Mouse (Mus musculus) limb, embryonic 12.5 days (tissue): ENCODE results near the gene Tnfsf11. TPM values are rescaled to one million over a fixed set of nuclear protein-coding genes. Genes with fewer than 3 reads are reported as not detected.

Experiments used
- ATAC-seq: fragments of 200-750 bp; cut with Nextera tagmentation; 2 replicates; pipeline ENCODE4 v1.8.0; 2017; ENCODE audit warnings: low read depth, moderate TSS enrichment; ENCODE audit not compliant: insufficient number of reproducible peaks, insufficient read depth, low FRiP score, low TSS enrichment
- H3K27ac ChIP-seq: fragments of 300-500 bp; sonication (generic); 2 replicates; pipeline ENCODE4 v1.5.1; 2016; ENCODE audit warnings: mild to moderate bottlenecking, moderate library complexity
- H3K27me3 ChIP-seq: fragments of 300-500 bp; sonication (generic); 2 replicates; pipeline ENCODE4 v1.6.1; 2016; ENCODE audit warnings: mild to moderate bottlenecking, moderate library complexity
- H3K36me3 ChIP-seq: fragments of 300-500 bp; sonication (generic); 2 replicates; pipeline ENCODE4 v1.6.1; 2016; ENCODE audit warnings: mild to moderate bottlenecking, moderate library complexity
- H3K4me1 ChIP-seq: fragments of 300-500 bp; sonication (generic); replicated peaks from 2 replicates; pipeline ENCODE4 v1.6.1; 2016
- H3K4me2 ChIP-seq: fragments of 300-500 bp; sonication (generic); 2 replicates; pipeline ENCODE4 v1.6.1; 2016; ENCODE audit warnings: mild to moderate bottlenecking, moderate library complexity
- H3K4me3 ChIP-seq: fragments of 300-500 bp; sonication (generic); replicated peaks from 2 replicates; pipeline ENCODE4 v1.5.1; 2016; ENCODE audit warnings: mild to moderate bottlenecking
- H3K9ac ChIP-seq: fragments of 300-500 bp; sonication (generic); replicated peaks from 2 replicates; pipeline ENCODE4 v1.6.1; 2016; ENCODE audit warnings: mild to moderate bottlenecking, moderate library complexity
- H3K9me3 ChIP-seq: fragments of 300-500 bp; sonication (generic); 2 replicates; pipeline ENCODE4 v1.6.1; 2016; ENCODE audit warnings: mild to moderate bottlenecking, moderate library complexity
- WGBS: fragments of 180-500 bp; shearing (Covaris S2); methylation state at CpG from one replicate; pipeline ENCODE4 v1.1.7; 2016; 5-methylcytosine and 5-hydroxymethylcytosine counted together
- polyA plus RNA-seq: library from polyadenylated mRNA; unstranded; fragments of >200 nt; fragmentation: Nextera tagmentation; extraction: Ambion mirVana; gene quantifications from 2 replicates; pipeline ENCODE4 v1.2.1, GENCODE M21; 2016

The Tnfsf11 gene
- polyA plus RNA-seq, 1 experiment from 2014 or later, result not detected

- ATAC-seq, result no peak
- Histone ChIP-seq H3K36me3 (no peaks in the 10 kb centered on the region), H3K4me3 (no peak overlapping the region), H3K27me3 (peaks cover 7% of the 10 kb centered on the region; the same call in 1 of the 2 replicates), H3K9ac (no peak overlapping the region), H3K9me3 (no peaks in the 10 kb centered on the region), H3K4me2 (no peak overlapping the region), H3K27ac (no peak overlapping the region), H3K4me1 (no peaks in the 10 kb centered on the region)
- 50% methylated on average over 7 of the region's 7 CpGs for WGBS
Measured at GRCm38 (mm10) chr14:78287906-78288800, 19.7 kb downstream of the Tnfsf11 start.

DNA sequence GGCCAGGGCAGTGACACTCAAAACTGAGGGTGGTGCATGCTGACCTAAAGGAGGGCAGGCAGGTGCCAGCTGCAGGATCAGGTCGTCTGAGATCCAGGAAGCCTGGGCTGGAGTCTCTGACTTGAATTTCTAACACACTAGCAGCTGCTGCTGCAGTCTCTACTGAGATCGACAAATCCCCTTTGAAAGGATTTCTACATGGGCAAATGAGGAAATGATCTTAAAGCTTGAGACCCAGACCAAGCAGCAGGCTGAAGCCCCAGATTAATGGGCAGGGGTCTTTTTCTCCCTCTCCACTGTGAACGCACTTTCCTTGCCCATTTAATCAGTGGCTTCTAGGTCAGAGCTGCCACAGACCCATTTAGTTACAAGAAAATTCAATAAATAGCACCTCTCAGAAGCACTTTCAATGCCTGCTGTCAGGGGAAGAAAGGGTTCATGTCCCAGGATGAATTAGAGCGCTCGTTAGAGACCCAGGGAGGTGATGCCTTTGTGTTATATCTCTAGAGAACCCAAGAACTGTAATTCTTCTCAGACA, 21.8 kb downstream of the Tnfsf11 start:
- WGBS, result 44% methylated on average over 5 of the region's 5 CpGs
- no peak overlapping the region for H3K9ac ChIP-seq
- no peaks in the 10 kb centered on the region for H3K9me3 ChIP-seq
- H3K4me2 ChIP-seq, result no peak overlapping the region
- no peak overlapping the region for H3K27ac ChIP-seq
- ATAC-seq, result no peak
- no peaks in the 10 kb centered on the region for H3K36me3 ChIP-seq
- peaks cover 7% of the 10 kb centered on the region; the same call in 1 of the 2 replicates for H3K27me3 ChIP-seq
- H3K4me3 ChIP-seq, result no peak overlapping the region
- H3K4me1 ChIP-seq, result no peaks in the 10 kb centered on the region

- no peak overlapping the region for H3K4me3 ChIP-seq
- WGBS, result 87% methylated on average over 11 of the region's 11 CpGs
- no peak overlapping the region for H3K9ac ChIP-seq
- ATAC-seq, result no peak
- H3K36me3 ChIP-seq, result no peaks in the 10 kb centered on the region
- no peak overlapping the region for H3K27ac ChIP-seq
- no peaks in the 10 kb centered on the region for H3K9me3 ChIP-seq
- H3K4me1 ChIP-seq, result no peaks in the 10 kb centered on the region
- H3K27me3 ChIP-seq, result peaks cover 2% of the 10 kb centered on the region; the same call in 1 of the 2 replicates
- no peak overlapping the region for H3K4me2 ChIP-seq
Measured at GRCm38 (mm10) chr14:78282490-78282889, 25.4 kb downstream of the Tnfsf11 start.

DNA sequence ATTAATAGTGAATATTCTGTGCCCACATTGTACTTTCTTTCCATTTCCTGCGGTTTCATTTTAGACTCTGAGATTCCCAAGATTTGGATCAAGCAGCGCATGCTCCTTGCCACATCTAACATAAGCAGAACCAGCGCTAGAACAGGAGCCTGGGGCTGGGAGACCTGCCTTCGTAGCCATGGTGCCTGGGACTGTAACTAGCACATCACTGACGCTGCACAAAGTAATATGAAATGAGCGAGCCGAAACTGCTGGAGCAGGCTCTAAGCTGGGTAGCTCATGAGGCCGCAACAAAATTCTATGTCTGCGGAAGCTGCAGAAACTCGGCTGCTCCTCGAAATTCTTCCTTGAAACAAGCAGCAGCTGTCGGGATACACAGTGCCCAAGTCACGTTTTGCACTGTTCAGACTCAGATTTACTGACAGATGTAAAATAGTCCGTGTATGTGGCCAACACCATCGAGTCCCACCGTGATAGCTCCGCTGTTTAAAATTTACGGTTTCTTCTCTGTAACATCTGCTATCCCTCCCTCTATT, 31.4 kb downstream of the Tnfsf11 start:
- ATAC-seq, result no peak

DNA sequence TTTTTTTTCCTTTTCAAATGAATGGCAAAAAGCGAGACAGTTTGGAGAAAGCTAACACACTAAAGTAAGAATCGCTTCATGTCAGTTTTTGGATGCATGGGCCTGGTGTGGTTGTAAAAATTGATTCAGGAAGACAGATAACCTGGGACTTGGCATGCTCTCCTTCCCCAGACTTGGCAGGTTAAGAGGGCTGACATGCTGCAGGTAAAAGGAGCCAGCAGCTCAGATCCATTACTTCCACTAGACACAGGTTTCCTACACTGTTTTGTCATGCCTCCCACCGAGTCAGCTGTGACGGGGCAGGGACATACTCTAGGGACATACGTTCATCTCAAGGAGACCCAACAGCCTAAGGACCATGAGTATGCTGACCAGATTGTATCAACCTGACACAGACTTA, 33.0 kb downstream of the Tnfsf11 start:
- H3K27ac ChIP-seq, result no peak overlapping the region
- H3K4me2 ChIP-seq, result no peak overlapping the region
- H3K36me3 ChIP-seq, result no peaks in the 10 kb centered on the region
- H3K4me3 ChIP-seq, result no peak overlapping the region
- H3K9me3 ChIP-seq, result no peaks in the 10 kb centered on the region
- H3K4me1 ChIP-seq, result no peaks in the 10 kb centered on the region
- H3K9ac ChIP-seq, result no peak overlapping the region
- 89% methylated on average over 5 of the region's 5 CpGs for WGBS
- no peaks in the 10 kb centered on the region for H3K27me3 ChIP-seq
- no peak for ATAC-seq

More for the DNA sequence above, 31.4 kb downstream of the Tnfsf11 start:
- 79% methylated on average over 18 of the region's 18 CpGs for WGBS
- Histone ChIP-seq H3K36me3 (no peaks in the 10 kb centered on the region), H3K27me3 (no peaks in the 10 kb centered on the region), H3K4me1 (no peaks in the 10 kb centered on the region), H3K9ac (no peak overlapping the region), H3K4me2 (no peak overlapping the region), H3K27ac (no peak overlapping the region), H3K4me3 (no peak overlapping the region), H3K9me3 (no peaks in the 10 kb centered on the region)

GRCm38 (mm10) chr14:78274146-78274545, 33.7 kb downstream of the Tnfsf11 start:
- Histone ChIP-seq H3K27me3 (no peaks in the 10 kb centered on the region), H3K36me3 (no peaks in the 10 kb centered on the region), H3K4me3 (no peak overlapping the region), H3K9me3 (no peaks in the 10 kb centered on the region), H3K27ac (no peak overlapping the region), H3K4me2 (no peak overlapping the region), H3K9ac (no peak overlapping the region), H3K4me1 (no peaks in the 10 kb centered on the region)
- ATAC-seq, result no peak
- 81% methylated on average over 9 of the region's 9 CpGs for WGBS

DNA sequence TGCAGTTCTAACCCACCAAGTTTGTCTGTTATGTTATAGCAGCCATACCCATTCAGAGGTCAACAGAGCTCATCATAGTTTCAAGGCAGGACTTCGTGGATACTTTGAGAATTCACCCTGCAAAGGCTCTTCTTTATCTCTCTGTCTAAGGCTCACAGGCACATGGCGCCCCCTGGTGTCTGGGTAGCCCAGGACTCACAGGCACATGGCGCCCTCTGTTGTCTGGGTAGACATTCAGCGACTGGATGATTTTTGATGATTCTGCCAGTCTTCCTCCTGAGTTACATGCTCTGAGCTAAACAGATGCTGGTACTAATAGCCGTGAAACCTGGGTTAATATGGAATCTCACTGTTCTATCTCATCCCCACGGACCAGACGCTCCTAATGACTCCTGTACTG, 34.3 kb downstream of the Tnfsf11 start:
- Histone ChIP-seq H3K4me3 (no peak overlapping the region), H3K4me2 (no peak overlapping the region), H3K4me1 (no peaks in the 10 kb centered on the region), H3K27ac (no peak overlapping the region), H3K9ac (no peak overlapping the region), H3K9me3 (no peaks in the 10 kb centered on the region), H3K27me3 (no peaks in the 10 kb centered on the region), H3K36me3 (no peaks in the 10 kb centered on the region)
- WGBS, result 77% methylated on average over 7 of the region's 7 CpGs
- no peak for ATAC-seq

- Histone ChIP-seq H3K36me3 (no peaks in the 10 kb centered on the region), H3K27me3 (no peaks in the 10 kb centered on the region), H3K4me1 (no peaks in the 10 kb centered on the region), H3K4me3 (no peak overlapping the region), H3K4me2 (no peak overlapping the region), H3K27ac (no peak overlapping the region), H3K9me3 (no peaks in the 10 kb centered on the region), H3K9ac (no peak overlapping the region)
- ATAC-seq, result no peak
- WGBS, result 84% methylated on average over 6 of the region's 6 CpGs
Measured at GRCm38 (mm10) chr14:78264876-78265275, 43.0 kb downstream of the Tnfsf11 start.

- H3K4me3 ChIP-seq, result no peak overlapping the region
- WGBS, result 85% methylated on average over 7 of the region's 7 CpGs
- ATAC-seq, result no peak
- no peaks in the 10 kb centered on the region for H3K27me3 ChIP-seq
- H3K9ac ChIP-seq, result no peak overlapping the region
- H3K9me3 ChIP-seq, result no peaks in the 10 kb centered on the region
- H3K4me2 ChIP-seq, result no peak overlapping the region
- no peaks in the 10 kb centered on the region for H3K4me1 ChIP-seq
- H3K36me3 ChIP-seq, result no peaks in the 10 kb centered on the region
- H3K27ac ChIP-seq, result no peak overlapping the region
Measured at GRCm38 (mm10) chr14:78262596-78262995, 45.2 kb downstream of the Tnfsf11 start.

- Histone ChIP-seq H3K27ac (no peak overlapping the region), H3K36me3 (no peaks in the 10 kb centered on the region), H3K4me3 (no peak overlapping the region), H3K9ac (no peak overlapping the region), H3K9me3 (no peaks in the 10 kb centered on the region), H3K4me2 (no peak overlapping the region), H3K4me1 (no peaks in the 10 kb centered on the region), H3K27me3 (no peaks in the 10 kb centered on the region)
- no peak for ATAC-seq
- 76% methylated on average over 7 of the region's 7 CpGs for WGBS
Measured at GRCm38 (mm10) chr14:78261246-78261645, 46.6 kb downstream of the Tnfsf11 start.

GRCm38 (mm10) chr14:78254017-78254416, 53.8 kb downstream of the Tnfsf11 start:
- H3K9me3 ChIP-seq, result no peaks in the 10 kb centered on the region
- H3K4me1 ChIP-seq, result no peaks in the 10 kb centered on the region
- no peak overlapping the region for H3K27ac ChIP-seq
- no peak overlapping the region for H3K9ac ChIP-seq
- WGBS, result 79% methylated on average over 7 of the region's 7 CpGs
- no peak for ATAC-seq
- no peak overlapping the region for H3K4me2 ChIP-seq
- no peaks in the 10 kb centered on the region for H3K36me3 ChIP-seq
- no peaks in the 10 kb centered on the region for H3K27me3 ChIP-seq
- H3K4me3 ChIP-seq, result no peak overlapping the region
